Mouse (Mus musculus) heart, embryonic 10.5 days (tissue): Measurements from ENCODE around the gene Hspb6. TPM values are rescaled to one million over a fixed set of nuclear protein-coding genes. Genes with fewer than 3 reads are reported as not detected.

ENCODE experiments used
- DNase-seq: peaks from one replicate; pipeline ENCODE4 v3.0.0-alpha.2; 2017; ENCODE audit warnings: low spot score
- H3K27ac ChIP-seq: fragments of 300-500 bp; sonication (generic); 2 replicates; pipeline ENCODE4 v1.5.1; 2016; ENCODE audit warnings: mild to moderate bottlenecking
- H3K27me3 ChIP-seq: fragments of 300-500 bp; sonication (generic); 2 replicates; pipeline ENCODE4 v1.6.1; 2016; ENCODE audit warnings: mild to moderate bottlenecking; ENCODE audit not compliant: poor library complexity, insufficient read depth, severe bottlenecking
- H3K36me3 ChIP-seq: fragments of 300-500 bp; sonication (generic); 2 replicates; pipeline ENCODE4 v1.6.1; 2016; ENCODE audit warnings: mild to moderate bottlenecking, moderate library complexity
- H3K4me1 ChIP-seq: fragments of 300-500 bp; sonication (generic); 2 replicates; pipeline ENCODE4 v1.6.1; 2016; ENCODE audit warnings: mild to moderate bottlenecking
- H3K4me3 ChIP-seq: fragments of 300-500 bp; sonication (generic); 2 replicates; pipeline ENCODE4 v1.5.1; 2016; ENCODE audit warnings: mild to moderate bottlenecking, moderate library complexity
- H3K9me3 ChIP-seq: fragments of 300-500 bp; sonication (generic); 2 replicates; pipeline ENCODE4 v1.6.1; 2016; ENCODE audit warnings: mild to moderate bottlenecking, moderate library complexity
- WGBS: fragments of 180-500 bp; shearing (Covaris S2); methylation state at CpG from one replicate; pipeline ENCODE4 v1.1.7; 2016; 5-methylcytosine and 5-hydroxymethylcytosine counted together
- polyA plus RNA-seq: library from polyadenylated mRNA; unstranded; fragments of >200 nt; fragmentation: Nextera tagmentation; extraction: Ambion mirVana; gene quantifications from 2 replicates; pipeline ENCODE4 v1.2.1, GENCODE M21; 2016

Gene Hspb6
- polyA plus RNA-seq, 1 experiment from 2014 or later = 4.2 TPM

- Histone ChIP-seq H3K36me3 (no peaks in the 10 kb centered on the region), H3K27me3 (peaks cover 8% of the 10 kb centered on the region; the same call in 1 of the 2 replicates), H3K9me3 (no peaks in the 10 kb centered on the region), H3K4me3 (no peak overlapping the region), H3K27ac (no peak overlapping the region), H3K4me1 (peaks cover 7% of the 10 kb centered on the region)
- 71% methylated on average over 10 of the region's 10 CpGs for WGBS
- DNase-seq = no peak
These were observed 41.9 kb downstream of the Hspb6 start for GRCm38 (mm10) chr7:30593579-30594509.

GRCm38 (mm10) chr7:30594510-30595024 is 42.6 kb downstream of the Hspb6 start:
- Histone ChIP-seq H3K9me3 (no peaks in the 10 kb centered on the region), H3K4me3 (no peak overlapping the region), H3K27ac (no peak overlapping the region), H3K4me1 (peaks cover 7% of the 10 kb centered on the region), H3K36me3 (no peaks in the 10 kb centered on the region), H3K27me3 (peaks cover 8% of the 10 kb centered on the region; the same call in 1 of the 2 replicates)
- DNase-seq = no peak
- 56% methylated on average over 4 of the region's 4 CpGs for WGBS

- Histone ChIP-seq H3K27ac (no peak overlapping the region), H3K36me3 (no peaks in the 10 kb centered on the region), H3K27me3 (peaks cover 8% of the 10 kb centered on the region; the same call in 1 of the 2 replicates), H3K4me1 (peaks cover 12% of the 10 kb centered on the region), H3K4me3 (no peak overlapping the region), H3K9me3 (no peaks in the 10 kb centered on the region)
- 76% methylated on average over 5 of the region's 5 CpGs for WGBS
- DNase-seq = no peak
These were observed 44.1 kb downstream of the Hspb6 start for GRCm38 (mm10) chr7:30596093-30596492.

- WGBS = 78% methylated on average over 5 of the region's 5 CpGs
- Histone ChIP-seq H3K4me1 (peaks cover 12% of the 10 kb centered on the region), H3K27ac (no peak overlapping the region), H3K4me3 (no peak overlapping the region), H3K9me3 (no peaks in the 10 kb centered on the region), H3K27me3 (peaks cover 8% of the 10 kb centered on the region; the same call in 1 of the 2 replicates), H3K36me3 (no peaks in the 10 kb centered on the region)
- DNase-seq = no peak
These were observed 44.8 kb downstream of the Hspb6 start for GRCm38 (mm10) chr7:30596811-30597210.

- peaks cover 8% of the 10 kb centered on the region; the same call in 1 of the 2 replicates for H3K27me3 ChIP-seq
- no peak within 1 kb of the TSS for H3K27ac ChIP-seq
- H3K9me3 ChIP-seq = no peaks in the 10 kb centered on the region
- DNase-seq = no peak
- 91% methylated on average over 12 of the region's 12 CpGs for WGBS
- H3K36me3 ChIP-seq = no peaks in the 10 kb centered on the region
- peaks cover 18% of the 10 kb centered on the region for H3K4me1 ChIP-seq
- H3K4me3 ChIP-seq = peak within 1 kb of the TSS; percentile 19; the same call in 1 of the 2 replicates
These were observed 46.8 kb downstream of the Hspb6 start, which contains the start of gene Zbtb32 for GRCm38 (mm10) chr7:30598786-30599185. Gene Zbtb32 (minus strand): TSS chr7:30598909.

GRCm38 (mm10) chr7:30599933-30600353 is 48.0 kb downstream of the Hspb6 start:
- H3K27ac ChIP-seq = no peak overlapping the region
- 2% methylated on average over 16 of the region's 16 CpGs for WGBS
- H3K4me1 ChIP-seq = peaks cover 18% of the 10 kb centered on the region
- H3K36me3 ChIP-seq = no peaks in the 10 kb centered on the region
- DNase-seq = peak; percentile 97
- peak overlapping the region; percentile 19 for H3K4me3 ChIP-seq
- peaks cover 4% of the 10 kb centered on the region; the same call in 1 of the 2 replicates for H3K27me3 ChIP-seq
- no peaks in the 10 kb centered on the region for H3K9me3 ChIP-seq

- no peaks in the 10 kb centered on the region for H3K9me3 ChIP-seq
- DNase-seq = no peak
- H3K4me1 ChIP-seq = peaks cover 18% of the 10 kb centered on the region
- no peak overlapping the region for H3K27ac ChIP-seq
- no peaks in the 10 kb centered on the region for H3K36me3 ChIP-seq
- no peak overlapping the region for H3K4me3 ChIP-seq
- no peaks in the 10 kb centered on the region for H3K27me3 ChIP-seq
- 72% methylated on average over 7 of the region's 7 CpGs for WGBS
These were observed 48.7 kb downstream of the Hspb6 start for GRCm38 (mm10) chr7:30600651-30601050.

- Histone ChIP-seq H3K27ac (no peak overlapping the region), H3K4me1 (peaks cover 18% of the 10 kb centered on the region), H3K36me3 (no peaks in the 10 kb centered on the region), H3K9me3 (no peaks in the 10 kb centered on the region), H3K27me3 (peaks cover 5% of the 10 kb centered on the region; the same call in 1 of the 2 replicates), H3K4me3 (no peak overlapping the region)
- no peak for DNase-seq
- 23% methylated on average over 3 of the region's 3 CpGs for WGBS
These were observed 50.6 kb downstream of the Hspb6 start for GRCm38 (mm10) chr7:30602583-30602982.

- no peaks in the 10 kb centered on the region for H3K36me3 ChIP-seq
- no peak for DNase-seq
- H3K4me3 ChIP-seq = no peak overlapping the region
- peaks cover 19% of the 10 kb centered on the region for H3K4me1 ChIP-seq
- H3K27me3 ChIP-seq = peaks cover 9% of the 10 kb centered on the region; the same call in 1 of the 2 replicates
- H3K27ac ChIP-seq = no peak overlapping the region
- no peaks in the 10 kb centered on the region for H3K9me3 ChIP-seq
- WGBS = 58% methylated on average over 8 of the region's 8 CpGs
These were observed 52.4 kb downstream of the Hspb6 start for GRCm38 (mm10) chr7:30604424-30604823.

GRCm38 (mm10) chr7:30604944-30605343 is 53.0 kb downstream of the Hspb6 start:
- WGBS = 76% methylated on average over 8 of the region's 8 CpGs
- no peak overlapping the region for H3K4me3 ChIP-seq
- no peak overlapping the region for H3K27ac ChIP-seq

More at GRCm38 (mm10) chr7:30604944-30605343, 53.0 kb downstream of the Hspb6 start:
- H3K4me1 ChIP-seq = peaks cover 20% of the 10 kb centered on the region
- peaks cover 9% of the 10 kb centered on the region; the same call in 1 of the 2 replicates for H3K27me3 ChIP-seq
- H3K36me3 ChIP-seq = no peaks in the 10 kb centered on the region
- no peaks in the 10 kb centered on the region for H3K9me3 ChIP-seq
- DNase-seq = no peak
